Mouse (Mus musculus): ENCODE measurements around the gene Rffl.

Rffl gene

DNA sequence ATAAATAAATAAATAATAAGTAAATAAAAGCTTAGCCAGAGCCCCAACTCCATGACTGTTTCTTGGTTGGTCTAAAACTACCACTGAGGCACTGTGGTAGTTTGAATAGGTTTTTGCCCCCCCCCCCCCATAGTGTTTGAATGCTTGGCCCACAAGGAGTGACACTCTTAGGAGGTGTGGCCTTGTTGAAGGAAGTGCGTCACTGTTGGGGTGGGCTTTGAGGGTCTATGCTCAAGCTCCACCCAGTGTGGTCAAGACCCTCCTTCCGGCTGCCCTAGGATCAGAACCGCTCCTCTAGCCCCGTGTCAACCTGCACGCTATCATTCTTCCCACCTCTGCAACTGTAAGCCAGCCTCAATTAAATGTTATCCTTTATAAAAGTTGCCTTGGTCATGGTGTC lies 4.6 kb upstream of the Rffl start:
- no peak for DNase-seq (ENCODE audit: low read depth in 2 of 2, low spot score in 2 of 2)

DNA sequence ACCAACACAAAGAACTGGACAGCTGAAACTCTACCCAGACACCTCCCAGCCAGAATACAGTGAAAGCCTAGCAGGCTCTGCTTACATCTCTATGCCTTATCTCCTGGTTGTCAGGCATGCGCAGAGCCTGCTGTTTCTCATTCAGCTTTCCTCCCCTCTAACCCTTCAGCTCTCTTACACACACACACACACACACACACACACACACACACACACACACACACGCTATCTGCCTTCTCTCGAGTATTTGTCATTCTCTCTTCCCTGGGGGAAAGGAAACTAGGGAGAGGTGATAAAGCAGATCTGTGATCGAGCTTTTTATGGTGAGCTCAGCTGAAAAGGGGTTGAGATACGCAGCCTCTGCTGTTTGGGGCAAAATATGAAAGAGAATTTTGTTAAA lies 3.9 kb upstream of the Rffl start:
- DNase-seq (ENCODE audit: low read depth in 2 of 2, low spot score in 2 of 2): no peak

DNA sequence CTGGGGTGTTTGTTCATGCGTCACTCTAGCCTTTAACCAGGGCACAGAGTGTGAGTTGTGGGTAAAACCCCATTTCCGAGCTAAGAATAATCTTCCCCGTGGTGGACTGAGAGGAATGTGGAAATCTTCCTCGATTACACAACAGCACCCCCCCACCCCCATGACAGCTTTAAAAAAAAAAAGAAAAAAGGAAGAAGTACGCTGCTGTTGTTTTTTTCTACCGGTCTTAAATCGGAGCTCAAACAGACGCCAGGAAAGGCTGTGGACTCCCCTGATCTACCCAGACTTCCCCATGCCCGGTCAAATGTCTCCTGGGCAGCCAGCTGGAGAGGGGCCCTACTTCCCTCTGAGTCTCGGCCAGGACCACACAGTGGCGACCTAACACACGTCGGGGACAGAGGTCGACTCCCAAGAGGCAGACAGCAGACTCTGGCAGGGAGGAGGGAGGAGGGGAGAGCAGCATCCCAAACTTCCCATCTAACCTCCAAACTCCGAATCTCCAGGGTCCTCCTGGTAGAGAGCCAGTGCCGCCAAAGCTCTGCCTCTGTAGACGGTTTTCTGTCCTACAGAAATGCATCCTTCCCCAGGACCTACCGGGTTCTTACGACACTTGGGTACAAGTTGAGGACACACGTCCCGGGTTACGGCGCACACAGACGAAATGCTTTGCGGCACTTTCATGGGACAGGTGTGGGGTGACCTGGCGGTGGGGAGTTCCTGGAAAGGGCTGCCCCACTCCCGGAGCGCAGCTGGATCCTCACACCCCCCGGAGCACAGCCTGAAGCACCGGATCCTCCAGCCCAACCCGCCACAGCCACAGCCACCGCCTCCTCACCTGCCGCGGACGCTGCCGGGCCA lies 608 bp downstream of the Rffl start:
- DNase-seq (ENCODE audit: low read depth in 2 of 2, low spot score in 2 of 2): peak in 1 of 2 experiments; percentile 54

DNA sequence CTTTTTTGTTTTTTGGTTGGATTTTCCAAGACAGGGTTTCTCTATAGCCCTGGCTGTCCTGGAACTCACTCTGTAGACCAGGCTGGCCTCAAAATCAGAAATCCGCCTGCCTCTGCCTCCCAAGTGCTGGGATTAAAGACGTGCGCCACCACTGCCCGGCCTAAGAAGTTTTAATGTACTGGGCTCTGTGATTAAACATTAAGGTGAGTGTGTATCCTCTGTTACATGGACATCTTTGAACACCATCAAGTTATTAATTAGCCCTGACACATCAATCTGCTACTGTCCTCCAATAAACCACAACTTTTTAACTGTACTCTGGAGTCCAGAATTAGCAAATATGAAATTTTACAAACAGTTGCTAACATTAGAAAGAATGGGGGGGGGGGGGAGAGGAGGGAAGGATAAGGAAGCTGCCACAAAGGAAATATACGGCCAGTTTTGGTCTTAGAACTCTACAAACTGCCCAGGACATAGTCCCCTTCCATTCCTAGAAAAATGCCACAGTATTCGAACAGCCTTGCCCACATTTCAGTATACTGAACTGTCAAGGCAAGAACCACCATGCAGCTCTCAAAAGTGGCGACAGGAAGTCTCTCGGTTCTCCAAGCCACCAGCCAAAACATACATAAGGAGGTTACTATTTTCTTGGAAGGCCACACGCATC lies 1.4 kb downstream of the Rffl start:
- DNase-seq (ENCODE audit: low read depth in 2 of 2, low spot score in 2 of 2): peak in 1 of 2 experiments; percentile 50

DNA sequence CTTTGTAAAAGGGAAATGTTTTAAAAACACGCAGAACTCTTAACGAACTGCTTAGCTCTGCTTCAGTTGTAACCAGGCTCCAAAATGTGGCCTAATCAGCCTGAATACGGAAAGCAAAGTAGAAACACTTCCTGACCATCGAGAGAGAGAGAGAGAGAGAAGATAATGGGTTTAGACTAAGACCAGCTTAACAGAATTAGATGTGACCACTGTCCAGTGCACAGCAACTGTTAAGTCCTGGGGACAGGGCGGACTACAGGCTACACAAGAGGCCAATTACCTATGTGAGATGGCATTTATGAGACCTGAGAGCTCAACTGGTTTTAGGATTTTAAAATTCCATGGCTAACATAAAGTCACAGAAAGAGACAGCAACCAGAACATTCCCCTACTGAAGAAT lies 3.1 kb downstream of the Rffl start:
- no peak for DNase-seq (ENCODE audit: low read depth in 2 of 2, low spot score in 2 of 2)

DNA sequence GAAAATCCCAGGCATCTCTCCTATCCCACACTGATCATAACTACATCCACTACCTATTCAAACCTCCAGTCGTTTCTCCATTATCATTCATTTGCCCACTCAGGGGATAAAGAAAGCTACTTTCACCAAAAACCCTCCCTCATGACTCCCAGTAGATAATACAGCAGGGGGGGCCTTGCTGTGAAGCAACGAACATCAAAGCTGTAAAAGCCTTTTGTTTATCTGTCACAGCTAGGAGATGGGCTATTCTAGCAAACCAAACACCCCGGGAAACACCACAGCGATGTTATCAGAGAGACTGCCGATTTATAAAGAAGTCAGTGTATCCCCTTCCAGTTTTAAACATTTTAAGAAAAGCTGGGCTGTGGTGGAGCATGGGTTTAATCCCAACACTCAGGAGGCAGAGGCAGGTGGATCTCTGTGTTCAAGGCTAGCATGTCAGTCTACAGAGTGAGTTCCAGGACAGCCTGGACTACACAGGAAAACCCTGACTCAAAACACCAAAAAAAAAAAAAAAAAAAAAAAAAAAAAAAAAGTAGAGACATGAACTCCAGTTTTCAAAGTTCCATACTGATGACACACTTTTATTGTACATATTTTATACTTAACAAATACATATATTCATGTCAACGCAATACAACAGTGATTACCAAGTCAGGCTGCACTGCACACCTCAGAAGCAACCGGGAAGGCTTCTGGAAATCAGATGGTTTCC lies 4.0 kb downstream of the Rffl start:
- no peak for DNase-seq (ENCODE audit: low read depth in 2 of 2, low spot score in 2 of 2)

DNA sequence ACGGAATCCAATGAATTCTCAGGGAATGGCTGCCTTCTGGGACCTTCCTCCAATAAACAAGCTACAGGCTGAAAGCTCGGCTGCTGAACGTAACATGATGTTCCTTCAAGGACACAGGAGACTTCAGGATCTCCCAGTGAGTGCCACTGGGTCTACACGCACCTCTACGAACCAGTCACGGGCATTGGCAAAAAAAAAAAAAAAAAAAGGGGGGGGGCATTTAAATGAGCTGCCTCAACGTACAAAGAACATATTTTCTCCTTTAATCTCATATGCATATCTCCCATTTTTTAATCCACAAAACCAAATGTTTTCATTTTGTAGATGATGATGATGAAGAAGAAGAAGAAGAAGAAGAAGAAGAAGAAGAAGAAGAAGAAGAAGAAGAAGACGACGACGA lies 5.1 kb downstream of the Rffl start:
- no peak for DNase-seq (ENCODE audit: low read depth in 2 of 2, low spot score in 2 of 2)

DNA sequence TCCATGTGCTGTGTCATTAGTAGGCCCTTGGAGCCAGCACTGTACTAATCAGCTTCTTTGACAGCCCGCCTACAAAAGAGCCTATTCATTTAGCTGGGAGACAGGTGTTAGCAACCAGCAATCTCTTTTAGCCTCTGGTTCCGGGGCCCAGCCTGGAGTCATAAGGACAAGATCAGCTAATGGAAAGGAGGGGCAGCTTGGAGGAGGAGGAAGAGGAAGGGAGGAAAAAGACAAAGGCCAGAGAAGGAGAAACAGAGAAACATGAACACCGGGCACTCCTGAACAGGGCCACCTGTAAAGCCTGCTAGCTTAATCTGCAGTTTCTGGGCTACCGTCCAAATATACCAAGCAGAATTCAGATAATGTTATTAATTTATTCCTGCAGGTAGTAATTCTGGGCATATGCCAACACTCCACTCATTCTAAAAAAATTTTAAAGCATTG lies 7.5 kb downstream of the Rffl start:
- no peak for DNase-seq (ENCODE audit: low read depth in 2 of 2, low spot score in 2 of 2)

DNA sequence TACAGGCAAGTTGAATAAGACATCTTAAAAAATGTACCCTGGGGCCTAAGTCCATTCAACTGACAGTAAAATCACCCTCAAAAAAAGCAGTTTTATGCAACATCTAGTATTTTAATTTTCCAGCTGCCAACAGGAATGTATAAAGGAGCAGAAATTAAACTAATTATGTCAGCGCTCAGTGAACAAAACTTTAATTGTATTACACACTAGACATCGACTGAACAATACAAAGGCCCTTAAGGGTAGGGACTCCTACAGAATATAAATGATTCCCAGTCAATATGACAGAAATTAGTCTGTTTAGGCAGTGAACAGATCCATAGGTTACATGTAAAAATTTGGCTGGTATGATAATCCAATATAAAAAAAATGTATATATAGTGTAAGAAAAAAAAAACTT lies 8.0 kb downstream of the Rffl start:
- DNase-seq (ENCODE audit: low read depth in 2 of 2, low spot score in 2 of 2): no peak

DNA sequence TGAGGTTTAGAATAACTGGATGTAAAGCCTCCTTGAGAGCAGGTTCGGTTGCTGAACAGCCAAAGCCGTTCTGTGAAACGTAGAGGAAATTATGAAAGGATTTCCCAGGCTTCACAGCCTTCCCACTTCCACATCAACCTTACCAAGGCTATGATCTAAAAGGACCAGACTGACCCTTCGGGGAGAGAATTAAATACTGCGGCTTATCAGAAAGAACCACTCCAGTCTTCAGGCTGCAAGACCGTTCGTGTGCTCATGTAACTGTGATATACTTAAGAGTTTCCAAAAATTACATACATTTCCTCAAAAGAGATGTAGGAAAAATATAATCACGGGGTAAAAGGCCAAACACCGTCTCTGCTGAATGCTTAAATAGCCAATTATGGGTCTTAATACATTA lies 8.4 kb downstream of the Rffl start:
- no peak for DNase-seq (ENCODE audit: low read depth in 2 of 2, low spot score in 2 of 2)

DNA sequence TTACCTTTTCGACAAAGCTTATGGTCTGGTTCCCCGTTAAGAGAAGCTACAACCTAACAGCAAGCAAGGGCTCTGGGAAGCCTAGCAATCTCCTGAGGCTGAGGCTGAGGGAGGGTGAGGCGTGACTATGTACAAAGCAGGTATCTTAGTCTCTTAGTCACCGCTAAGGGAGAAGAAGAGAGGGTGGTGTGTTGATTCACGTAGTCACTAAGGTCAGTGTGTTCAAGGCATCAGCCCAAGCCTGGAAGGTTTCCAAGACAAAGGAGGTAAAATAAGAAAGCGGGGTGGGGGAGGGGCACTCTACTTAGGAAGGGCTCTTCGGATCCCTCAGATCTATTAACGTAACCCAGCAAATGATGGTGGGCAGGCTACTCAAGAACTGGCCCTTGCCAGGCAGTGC lies 9.5 kb downstream of the Rffl start:
- no peak for DNase-seq (ENCODE audit: low read depth in 2 of 2, low spot score in 2 of 2)

DNA sequence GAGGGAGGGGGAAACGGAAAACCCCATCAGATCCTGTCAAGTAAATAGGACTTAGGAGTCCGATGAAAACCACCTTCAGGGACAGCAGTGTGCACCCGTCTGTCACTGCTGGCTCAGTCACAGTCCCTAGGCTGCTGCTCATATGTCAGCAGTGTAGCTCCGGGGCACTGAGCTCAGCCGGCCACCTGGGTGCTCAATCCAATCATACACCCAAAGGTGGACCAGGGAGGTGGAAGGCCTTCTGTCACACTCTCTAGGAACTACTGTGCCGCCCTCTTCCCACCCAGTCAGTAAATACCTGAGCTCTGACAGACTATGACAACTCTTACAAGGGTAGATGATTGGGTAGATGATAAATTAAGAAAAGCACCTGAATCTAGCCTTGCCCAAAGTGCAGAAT lies 10.3 kb downstream of the Rffl start:
- DNase-seq (ENCODE audit: low read depth in 2 of 2, low spot score in 2 of 2): no peak

DNA sequence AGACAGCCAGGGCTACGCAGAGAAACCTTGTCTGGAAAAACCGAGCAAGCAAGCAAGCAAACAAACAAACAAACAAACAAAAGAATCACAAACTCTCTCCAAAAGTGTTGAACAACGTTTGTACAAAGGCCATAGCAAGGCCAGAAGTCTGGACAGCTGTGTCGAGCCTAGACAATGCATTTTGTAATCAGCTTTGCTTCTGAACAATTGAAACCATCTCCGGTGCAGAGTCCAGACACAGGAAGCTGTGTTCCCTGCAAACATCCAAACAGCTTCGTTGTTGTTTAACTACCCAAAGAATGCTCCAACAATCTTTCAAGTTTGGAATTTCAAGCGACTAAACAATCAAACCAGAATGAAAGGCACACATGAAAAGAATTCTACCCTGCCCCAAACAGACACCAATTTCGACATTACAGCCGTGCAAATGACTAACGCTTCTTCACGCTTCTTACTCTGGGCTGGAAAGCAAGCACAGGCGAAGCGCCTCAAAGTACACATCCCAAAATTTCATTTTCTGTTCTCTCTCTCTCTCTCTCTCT lies 13.6 kb downstream of the Rffl start:
- DNase-seq (ENCODE audit: low read depth in 2 of 2, low spot score in 2 of 2): no peak

DNA sequence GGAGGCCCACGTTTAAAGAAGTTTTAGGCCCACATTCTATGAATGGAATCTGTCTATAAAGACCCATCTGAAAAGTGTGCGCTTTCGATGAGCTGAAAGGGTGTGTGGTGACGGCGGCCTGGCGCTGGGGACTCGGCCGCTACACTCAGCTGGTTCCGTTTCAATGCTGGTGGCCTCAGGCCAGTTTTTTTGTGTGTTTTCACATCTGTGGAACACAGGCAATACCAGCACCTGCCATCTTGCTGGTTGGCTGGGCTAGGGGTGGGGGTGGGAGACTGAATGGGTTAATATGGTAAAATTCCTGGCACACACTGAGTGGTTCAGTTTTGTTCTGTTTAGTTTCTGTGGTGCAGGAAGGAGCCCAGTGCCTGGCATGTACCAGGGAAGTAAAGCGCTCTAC lies 15.0 kb downstream of the Rffl start:
- no peak for DNase-seq (ENCODE audit: low read depth in 2 of 2, low spot score in 2 of 2)

DNA sequence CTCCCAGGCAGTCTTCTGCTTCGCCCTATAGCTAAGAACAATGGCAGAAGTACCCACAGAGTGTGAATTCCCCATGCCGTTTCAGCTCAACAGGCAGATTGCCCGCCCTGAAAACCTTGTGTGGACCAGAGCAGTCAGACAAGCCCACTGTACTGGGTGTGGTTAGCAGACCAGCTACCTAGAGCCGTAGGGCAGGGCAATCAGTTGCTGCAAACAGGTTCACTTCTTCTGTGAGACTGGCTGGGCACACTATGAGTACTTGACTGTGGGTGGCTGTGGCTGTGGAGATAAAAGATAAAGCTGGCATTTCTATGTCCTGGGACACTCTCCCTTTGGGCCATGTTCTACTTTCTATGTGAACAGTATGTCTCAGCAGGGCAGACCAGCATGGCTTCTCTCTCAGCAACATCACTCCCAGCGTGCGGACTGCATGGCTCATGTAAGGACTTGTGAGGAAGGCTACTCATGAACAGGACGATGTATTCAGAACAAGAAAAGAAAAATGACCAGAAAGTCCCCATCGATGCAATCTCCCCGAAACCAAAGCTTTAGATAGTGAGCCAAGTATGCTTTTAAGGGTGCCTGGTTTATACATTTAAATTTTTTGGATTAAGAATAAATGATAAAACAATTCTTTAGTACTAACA lies 15.6 kb downstream of the Rffl start:
- DNase-seq (ENCODE audit: low read depth in 2 of 2, low spot score in 2 of 2): no peak

DNA sequence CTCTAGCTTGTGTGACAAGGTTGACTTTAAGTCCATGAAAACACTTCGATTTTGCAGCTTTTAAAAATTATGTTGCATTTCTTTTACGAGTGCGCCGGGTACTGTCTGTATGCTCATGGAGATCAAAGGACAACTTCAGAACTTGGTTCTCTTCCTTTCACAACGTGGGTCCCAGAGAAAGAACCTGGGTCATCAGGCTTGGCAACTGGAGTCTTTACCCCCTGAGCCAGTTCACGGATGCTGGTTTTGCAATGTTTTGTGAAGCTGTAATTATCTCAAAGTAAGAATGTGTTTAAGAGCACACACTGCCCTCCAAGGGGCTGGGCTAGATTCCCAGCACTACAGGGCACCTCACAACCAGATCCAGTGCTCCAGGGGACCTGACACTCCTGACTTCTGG lies 16.9 kb downstream of the Rffl start:
- DNase-seq (ENCODE audit: low read depth in 2 of 2, low spot score in 2 of 2): no peak

DNA sequence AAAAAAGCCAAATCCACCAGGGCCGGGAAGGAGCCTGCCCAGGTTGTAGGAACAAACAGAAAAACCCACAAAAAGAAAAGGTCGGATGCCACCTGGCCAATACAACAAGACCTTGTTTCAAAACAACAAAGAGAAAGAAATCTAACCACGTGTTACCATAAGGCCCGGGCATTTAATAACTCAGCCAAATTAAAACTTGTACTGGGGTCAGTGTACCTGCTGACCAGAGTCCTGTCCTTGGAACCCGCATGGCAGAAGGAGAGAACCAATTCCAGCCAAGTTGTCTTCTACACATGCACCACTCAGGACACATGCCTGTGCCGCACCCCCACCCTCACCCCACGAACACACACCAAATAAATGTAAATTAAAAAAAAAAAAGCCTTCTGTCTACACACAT lies 18.1 kb downstream of the Rffl start:
- DNase-seq (ENCODE audit: low read depth in 2 of 2, low spot score in 2 of 2): no peak

DNA sequence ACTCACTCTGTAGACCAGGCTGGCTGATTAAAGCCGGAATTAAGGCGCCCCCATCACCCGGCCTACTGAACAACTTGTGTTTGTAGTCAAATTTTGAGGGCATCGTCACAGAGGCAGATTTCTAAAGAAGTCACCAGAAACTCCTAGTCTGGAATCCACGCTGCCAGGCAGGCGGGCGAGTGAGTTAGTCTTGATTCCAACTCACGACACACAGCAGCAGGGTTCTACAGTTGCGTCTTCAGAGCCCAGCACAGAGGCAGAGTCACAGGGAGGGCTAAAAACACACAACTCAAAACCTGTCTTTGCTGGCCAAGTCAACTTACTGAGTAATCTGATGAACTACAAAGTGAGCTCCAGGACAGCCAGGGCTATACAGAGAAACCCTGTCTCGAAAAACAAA lies 18.5 kb downstream of the Rffl start:
- DNase-seq (ENCODE audit: low read depth in 2 of 2, low spot score in 2 of 2): no peak

DNA sequence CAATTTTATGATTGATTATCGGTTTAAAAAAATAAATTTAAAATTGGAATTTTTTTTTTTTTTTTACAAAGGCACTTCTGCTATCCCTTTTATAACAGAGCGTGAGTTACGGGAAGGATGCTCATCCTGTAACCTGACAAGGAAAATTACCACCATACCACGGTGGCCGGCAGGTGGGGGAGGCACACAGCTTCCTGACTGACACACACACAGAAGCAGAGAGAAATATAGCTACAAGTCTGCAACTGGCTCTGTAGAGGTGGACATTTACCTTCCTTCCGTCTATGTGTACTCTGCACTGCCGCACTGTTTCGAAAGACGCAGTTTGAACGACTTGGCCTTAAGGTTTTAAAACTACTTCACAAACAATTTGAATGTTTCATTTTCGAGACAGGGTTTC lies 18.9 kb downstream of the Rffl start:
- no peak for DNase-seq (ENCODE audit: low read depth in 2 of 2, low spot score in 2 of 2)

DNA sequence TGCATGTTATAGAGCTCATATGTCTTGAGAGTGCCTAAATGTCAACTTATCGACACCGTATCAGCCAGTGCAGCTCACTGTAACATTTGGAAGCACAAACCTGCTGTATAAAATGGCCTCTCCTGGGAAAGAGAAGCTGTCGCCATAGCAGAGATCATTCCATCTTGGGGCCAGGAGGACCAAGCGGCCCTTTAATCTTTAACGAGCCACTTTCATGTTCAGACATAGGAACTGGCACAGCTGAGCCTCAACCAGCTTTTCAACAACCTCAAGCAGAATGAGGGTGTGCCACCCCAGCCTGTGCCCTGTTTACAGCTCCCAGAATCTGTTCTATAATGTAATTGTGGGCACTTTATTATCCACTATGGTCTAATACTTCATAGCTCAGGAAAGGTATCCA lies 20.8 kb downstream of the Rffl start:
- no peak for DNase-seq (ENCODE audit: low read depth in 2 of 2, low spot score in 2 of 2)

DNA sequence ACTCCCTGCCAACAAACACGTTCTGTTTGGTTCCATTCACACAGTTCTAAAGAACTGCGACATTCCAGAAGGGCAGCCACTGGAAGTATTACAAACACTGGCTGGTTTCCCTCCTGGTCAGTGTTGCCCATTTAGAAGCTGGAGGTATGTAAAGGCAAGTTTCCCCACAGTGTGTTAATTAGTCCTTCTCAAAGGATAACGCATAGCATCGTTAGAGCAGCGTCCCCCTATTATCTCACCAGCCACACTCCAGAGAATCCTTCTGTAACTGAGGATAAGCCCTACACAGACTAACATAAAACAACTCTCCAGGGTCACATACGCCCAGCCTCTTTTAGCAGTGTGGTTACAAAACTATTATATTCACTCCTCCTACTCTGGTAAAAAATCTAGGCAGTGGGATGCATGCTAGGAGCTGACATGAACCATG lies 23.4 kb downstream of the Rffl start:
- DNase-seq (ENCODE audit: low read depth in 2 of 2, low spot score in 2 of 2): no peak
